Mouse (Mus musculus): ENCODE measurements around the gene Ift81. TPM values are rescaled to one million over a fixed set of nuclear protein-coding genes. Genes with fewer than 3 reads are reported as not detected.
A peak's percentile ranks its signal among the peaks of the same experiment; 100 is the strongest.

Ift81 gene
- total RNA-seq, 1 experiment: 7.4 TPM

DNA sequence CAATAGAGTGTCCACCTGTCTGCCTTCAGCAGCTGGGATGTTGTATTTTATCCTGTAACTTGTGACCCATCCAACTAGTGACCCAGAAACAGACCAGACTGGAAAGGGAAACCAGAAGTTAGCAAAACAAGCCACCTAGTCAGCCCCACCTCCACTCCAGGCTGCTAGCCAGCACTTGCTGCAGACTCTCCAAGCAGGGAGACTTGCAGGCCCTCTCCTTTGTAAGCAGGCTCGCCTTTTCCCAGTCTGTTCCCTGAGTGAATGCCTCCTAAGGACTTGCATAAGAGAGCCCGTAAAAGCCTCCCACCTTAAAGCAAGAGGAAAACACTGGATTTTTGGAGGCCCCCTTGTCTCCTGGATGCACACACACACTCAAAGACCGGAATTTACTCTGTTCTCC, 85.0 kb downstream of the Ift81 start:
- Histone ChIP-seq H3K36me3 (ENCODE audit: control insufficient read depth, insufficient read depth, low read length, poor library complexity, severe bottlenecking) (no peaks in the 10 kb centered on the region), H3K9ac (ENCODE audit: insufficient read depth, low read depth, low read length, poor library complexity, severe bottlenecking) (no peak overlapping the region), H3K4me3 (ENCODE audit: insufficient read depth in 1 of 2, low read depth in 1 of 2, low read length in 2 of 2, poor library complexity in 1 of 2, severe bottlenecking in 1 of 2) (no peak overlapping the region), H3K27ac (ENCODE audit: insufficient read depth, low read depth, low read length, poor library complexity, severe bottlenecking) (no peak overlapping the region), H3K9me3 (ENCODE audit: control insufficient read depth, insufficient read depth, low read depth, low read length) (no peaks in the 10 kb centered on the region), H3K4me1 (ENCODE audit: control insufficient read depth in 2 of 2, insufficient read depth in 2 of 2, low read length in 2 of 2, poor library complexity in 1 of 2) (peaks cover 6 to 10% of the 10 kb centered on the region in 2 experiments; a peak in 3 of 4 replicates)
- in situ Hi-C loops (cut with MboI; ENCODE audit: low sequenced_read_pairs in 2 of 2, unreplicated experiment in 2 of 2): no loop called here
- DNase-seq (ENCODE audit: low read depth, low spot score): no peak
- no peak for TF ChIP-seq ZNF384 (IDR thresholded peaks at IDR 0.05; ENCODE audit: low read depth, low read length)
- TF ChIP-seq ZC3H11A (IDR thresholded peaks at IDR 0.05; ENCODE audit: borderline replicate concordance, low read depth, low read length): no peak
- TF ChIP-seq MAFK (IDR thresholded peaks at IDR 0.05; ENCODE audit: insufficient read depth, low read depth, low read length): no peak
- TF ChIP-seq HCFC1 (IDR thresholded peaks at IDR 0.05; ENCODE audit: borderline replicate concordance, insufficient read depth, low read length): no peak
- no peak for TF ChIP-seq CHD2 (IDR thresholded peaks at IDR 0.05; ENCODE audit: low read depth, low read length)

DNA sequence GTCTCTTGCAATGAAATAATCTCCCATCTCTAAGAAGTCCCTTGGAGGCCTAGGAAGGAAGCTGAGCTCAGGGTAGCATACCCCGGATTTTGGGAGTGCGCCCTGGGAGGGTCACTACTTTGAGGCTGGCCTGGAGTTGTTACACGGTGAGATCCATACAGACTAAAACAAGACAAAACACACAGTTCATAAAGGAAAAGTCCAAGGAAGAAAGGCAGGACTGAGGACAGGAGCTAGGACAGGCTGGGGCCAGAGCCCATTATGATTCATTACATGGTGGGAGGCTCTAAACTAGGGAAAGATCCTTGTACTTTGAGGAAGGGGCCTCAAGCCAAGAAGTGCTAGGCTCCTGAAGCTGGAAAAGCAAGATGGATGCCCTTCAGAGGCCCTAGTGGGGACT, 85.7 kb downstream of the Ift81 start:
- in situ Hi-C loops (cut with MboI; ENCODE audit: low sequenced_read_pairs in 2 of 2, unreplicated experiment in 2 of 2): no loop called here
- H3K4me1 ChIP-seq (ENCODE audit: control insufficient read depth in 2 of 2, insufficient read depth in 2 of 2, low read length in 2 of 2, poor library complexity in 1 of 2): peaks cover 12 to 15% of the 10 kb centered on the region in 2 experiments; a peak in 3 of 4 replicates
- no peak overlapping the region for H3K27ac ChIP-seq (ENCODE audit: insufficient read depth, low read depth, low read length, poor library complexity, severe bottlenecking)
- H3K9me3 ChIP-seq (ENCODE audit: control insufficient read depth, insufficient read depth, low read depth, low read length): no peaks in the 10 kb centered on the region
- H3K9ac ChIP-seq (ENCODE audit: insufficient read depth, low read depth, low read length, poor library complexity, severe bottlenecking): no peak overlapping the region
- no peak for DNase-seq (ENCODE audit: low read depth, low spot score)
- H3K36me3 ChIP-seq (ENCODE audit: control insufficient read depth, insufficient read depth, low read length, poor library complexity, severe bottlenecking): no peaks in the 10 kb centered on the region
- H3K4me3 ChIP-seq (ENCODE audit: insufficient read depth in 1 of 2, low read depth in 1 of 2, low read length in 2 of 2, poor library complexity in 1 of 2, severe bottlenecking in 1 of 2): no peak overlapping the region
- TF ChIP-seq ZNF384 (IDR thresholded peaks at IDR 0.05; ENCODE audit: low read depth, low read length) (no peak), CHD2 (IDR thresholded peaks at IDR 0.05; ENCODE audit: low read depth, low read length) (no peak), HCFC1 (IDR thresholded peaks at IDR 0.05; ENCODE audit: borderline replicate concordance, insufficient read depth, low read length) (no peak), MAFK (IDR thresholded peaks at IDR 0.05; ENCODE audit: insufficient read depth, low read depth, low read length) (no peak), ZC3H11A (IDR thresholded peaks at IDR 0.05; ENCODE audit: borderline replicate concordance, low read depth, low read length) (no peak)

- no peak for TF ChIP-seq MAFK (IDR thresholded peaks at IDR 0.05; ENCODE audit: insufficient read depth, low read depth, low read length)
- no peak for TF ChIP-seq HCFC1 (IDR thresholded peaks at IDR 0.05; ENCODE audit: borderline replicate concordance, insufficient read depth, low read length)
- no peak for TF ChIP-seq CHD2 (IDR thresholded peaks at IDR 0.05; ENCODE audit: low read depth, low read length)
- TF ChIP-seq ZC3H11A (IDR thresholded peaks at IDR 0.05; ENCODE audit: borderline replicate concordance, low read depth, low read length): no peak
- no peak for TF ChIP-seq ZNF384 (IDR thresholded peaks at IDR 0.05; ENCODE audit: low read depth, low read length)
- H3K4me1 ChIP-seq (ENCODE audit: control insufficient read depth in 2 of 2, insufficient read depth in 2 of 2, low read length in 2 of 2, poor library complexity in 1 of 2): peaks cover 12 to 15% of the 10 kb centered on the region in 2 experiments; a peak in 3 of 4 replicates
- H3K36me3 ChIP-seq (ENCODE audit: control insufficient read depth, insufficient read depth, low read length, poor library complexity, severe bottlenecking): no peaks in the 10 kb centered on the region
- no peaks in the 10 kb centered on the region for H3K9me3 ChIP-seq (ENCODE audit: control insufficient read depth, insufficient read depth, low read depth, low read length)
- H3K4me3 ChIP-seq (ENCODE audit: insufficient read depth in 1 of 2, low read depth in 1 of 2, low read length in 2 of 2, poor library complexity in 1 of 2, severe bottlenecking in 1 of 2): no peak overlapping the region
- H3K27ac ChIP-seq (ENCODE audit: insufficient read depth, low read depth, low read length, poor library complexity, severe bottlenecking): no peak overlapping the region
- no peak for DNase-seq (ENCODE audit: low read depth, low spot score)
- in situ Hi-C loops (cut with MboI; ENCODE audit: low sequenced_read_pairs in 2 of 2, unreplicated experiment in 2 of 2): no loop called here
- H3K9ac ChIP-seq (ENCODE audit: insufficient read depth, low read depth, low read length, poor library complexity, severe bottlenecking): no peak overlapping the region
Measured at GRCm38 (mm10) chr5:122527761-122528160, 86.6 kb downstream of the Ift81 start.

GRCm38 (mm10) chr5:122526878-122527730, 87.2 kb downstream of the Ift81 start:
- no peaks in the 10 kb centered on the region for H3K9me3 ChIP-seq (ENCODE audit: control insufficient read depth, insufficient read depth, low read depth, low read length)
- peaks cover 12 to 15% of the 10 kb centered on the region in 2 experiments; a peak in 3 of 4 replicates for H3K4me1 ChIP-seq (ENCODE audit: control insufficient read depth in 2 of 2, insufficient read depth in 2 of 2, low read length in 2 of 2, poor library complexity in 1 of 2)
- H3K36me3 ChIP-seq (ENCODE audit: control insufficient read depth, insufficient read depth, low read length, poor library complexity, severe bottlenecking): no peaks in the 10 kb centered on the region
- H3K9ac ChIP-seq (ENCODE audit: insufficient read depth, low read depth, low read length, poor library complexity, severe bottlenecking): no peak overlapping the region
- TF ChIP-seq ZNF384 (IDR thresholded peaks at IDR 0.05; ENCODE audit: low read depth, low read length): no peak
- no peak for TF ChIP-seq MAFK (IDR thresholded peaks at IDR 0.05; ENCODE audit: insufficient read depth, low read depth, low read length)
- TF ChIP-seq CHD2 (IDR thresholded peaks at IDR 0.05; ENCODE audit: low read depth, low read length): no peak
- no peak for TF ChIP-seq HCFC1 (IDR thresholded peaks at IDR 0.05; ENCODE audit: borderline replicate concordance, insufficient read depth, low read length)
- no peak for TF ChIP-seq ZC3H11A (IDR thresholded peaks at IDR 0.05; ENCODE audit: borderline replicate concordance, low read depth, low read length)
- in situ Hi-C loops (cut with MboI; ENCODE audit: low sequenced_read_pairs in 2 of 2, unreplicated experiment in 2 of 2): no loop called here
- H3K27ac ChIP-seq (ENCODE audit: insufficient read depth, low read depth, low read length, poor library complexity, severe bottlenecking): no peak overlapping the region
- H3K4me3 ChIP-seq (ENCODE audit: insufficient read depth in 1 of 2, low read depth in 1 of 2, low read length in 2 of 2, poor library complexity in 1 of 2, severe bottlenecking in 1 of 2): peak overlapping the region; percentile 11 to 17; a peak in 1 of 4 replicates
- no peak for DNase-seq (ENCODE audit: low read depth, low spot score)
